ENCODE assay signal across 33 mouse cellular contexts in the genomic region with DNA sequence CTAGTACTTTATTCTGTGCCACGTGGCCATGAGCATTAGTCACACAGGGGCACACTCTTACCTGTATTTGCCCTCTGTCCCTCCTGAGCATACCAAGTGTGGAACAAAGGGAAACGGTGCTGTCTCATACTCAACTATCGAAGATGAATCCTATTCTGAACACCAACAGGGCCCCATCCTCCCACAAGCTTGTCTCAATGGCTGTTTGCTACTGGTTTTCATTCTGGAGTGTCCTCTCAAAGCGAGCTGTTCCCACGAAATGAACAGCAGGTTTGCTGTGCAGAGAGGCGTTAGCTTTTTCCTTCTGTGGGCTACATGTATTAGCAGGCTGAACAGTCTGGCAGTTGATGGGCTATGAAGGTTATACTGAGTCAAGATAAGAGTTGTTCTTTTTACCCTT. TPM values are rescaled to one million over a fixed set of nuclear protein-coding genes. Genes with fewer than 3 reads are reported as not detected.
DNase-seq lines count a peak whose midpoint lies in the region; ATAC-seq lines count a peak whose summit lies in the region.
"Had no signal": no experiment of that assay in that cellular context is flagged by ENCODE, and none has a peak within 500 bp of the region (broad histone marks: within the 10 kb centered on the region; RNA-seq: fewer than 3 reads in every experiment).

No protein-coding gene starts in this region.

- no peak for DNase-seq in embryonic facial prominence, embryonic 10.5 days (ENCODE audit: low spot score)
- DNase-seq in kidney, adult 8-10 months, result no peak
- peak; percentile 47 to 48 for DNase-seq in layer of hippocampus, adult 8-10 months (ENCODE audit: low spot score in 2 of 2)
- DNase-seq in cerebellum, adult 18-20 months, result no peak
- DNase-seq: adrenal gland, adult 8-10 months; cerebellum, adult 11 months; cerebellum, adult 9-11 months; gastrocnemius, adult 2 months; gastrocnemius, postnatal 36 days; heart, adult 2 months; heart, postnatal 10 days; kidney, adult 2 months; kidney, postnatal 10 days; left cerebral cortex, postnatal 4 days; liver; lung, embryonic 14.5 days; lung, postnatal 14 days; midbrain, embryonic 14.5 days; right cerebral cortex, adult 18-20 months; spleen, adult 18-20 months had no signal

- ATAC-seq in embryonic facial prominence, embryonic 15.5 days (ENCODE audit: insufficient number of reproducible peaks, low FRiP score, low TSS enrichment, low read depth), result no peak
- no peak for ATAC-seq in kidney, embryonic 15.5 days (replicated peaks; ENCODE audit: low FRiP score)
- 0 out of 2 replicates have a peak, but pooled peaks have one; percentile 17 for ATAC-seq in limb, embryonic 12.5 days (ENCODE audit: insufficient number of reproducible peaks, insufficient read depth, low FRiP score, low TSS enrichment, low read depth)
- no peak for ATAC-seq in activated CD4-positive, CD25-positive, alpha-beta regulatory T cell, adult 4 months
- ATAC-seq: forebrain, embryonic 14.5 days; inflammation-experienced regulatory T-cells, adult 6 months had no signal

- H3K27ac ChIP-seq in embryonic facial prominence, embryonic 15.5 days (replicated peaks), result 0 out of 2 replicates have a peak overlapping the region, but pooled peaks have one; percentile 28
- H3K27ac ChIP-seq in embryonic facial prominence, embryonic 10.5 days (replicated peaks), result no peak overlapping the region
- peak overlapping the region; percentile 27; the same call in 1 of the 2 replicates for H3K27ac ChIP-seq in kidney, embryonic 15.5 days
- no peak overlapping the region for H3K27ac ChIP-seq in limb, embryonic 12.5 days
- H3K27ac ChIP-seq: gastrocnemius, adult 2 months; heart, adult 2 months; heart, embryonic 13.5 days; hindbrain, embryonic 15.5 days; liver, embryonic 14.5 days; neural tube, embryonic 15.5 days had no signal

- H3K9ac ChIP-seq in embryonic facial prominence, embryonic 15.5 days, result no peak overlapping the region
- H3K9ac ChIP-seq in kidney, embryonic 15.5 days, result no peak overlapping the region
- H3K9ac ChIP-seq in limb, embryonic 12.5 days (replicated peaks), result no peak overlapping the region
- H3K9ac ChIP-seq: heart, embryonic 13.5 days; hindbrain, embryonic 15.5 days; liver, embryonic 14.5 days; lung, embryonic 14.5 days; neural tube, embryonic 15.5 days had no signal

- H3K4me3 ChIP-seq in embryonic facial prominence, embryonic 15.5 days (replicated peaks), result no peak overlapping the region
- no peak overlapping the region for H3K4me3 ChIP-seq in embryonic facial prominence, embryonic 10.5 days
- H3K4me3 ChIP-seq in kidney, embryonic 15.5 days (replicated peaks), result no peak overlapping the region
- no peak overlapping the region for H3K4me3 ChIP-seq in limb, embryonic 12.5 days (replicated peaks)
- H3K4me3 ChIP-seq: gastrocnemius, adult 2 months; heart, adult 2 months; heart, embryonic 13.5 days; hindbrain, embryonic 15.5 days; neural tube, embryonic 15.5 days had no signal

- H3K4me1 ChIP-seq in embryonic facial prominence, embryonic 15.5 days, result no peaks in the 10 kb centered on the region
- H3K4me1 ChIP-seq in embryonic facial prominence, embryonic 10.5 days, result no peaks in the 10 kb centered on the region
- no peaks in the 10 kb centered on the region for H3K4me1 ChIP-seq in kidney, embryonic 15.5 days
- no peaks in the 10 kb centered on the region for H3K4me1 ChIP-seq in limb, embryonic 12.5 days (replicated peaks)
- H3K4me1 ChIP-seq: heart, embryonic 13.5 days; hindbrain, embryonic 15.5 days; neural tube, embryonic 15.5 days had no signal

- WGBS in embryonic facial prominence, embryonic 15.5 days, result 76% methylated on average over 6 of the region's 6 CpGs
- WGBS in embryonic facial prominence, embryonic 10.5 days, result 84% methylated on average over 6 of the region's 6 CpGs
- 79% methylated on average over 6 of the region's 6 CpGs for WGBS in kidney, embryonic 15.5 days
- 85% methylated on average over 6 of the region's 6 CpGs for WGBS in limb, embryonic 12.5 days

- H3K9me3 ChIP-seq in embryonic facial prominence, embryonic 15.5 days (replicated peaks), result no peaks in the 10 kb centered on the region
- no peaks in the 10 kb centered on the region for H3K9me3 ChIP-seq in embryonic facial prominence, embryonic 10.5 days
- no peaks in the 10 kb centered on the region for H3K9me3 ChIP-seq in kidney, embryonic 15.5 days (replicated peaks)
- no peaks in the 10 kb centered on the region for H3K9me3 ChIP-seq in limb, embryonic 12.5 days
- H3K9me3 ChIP-seq: heart, embryonic 13.5 days; hindbrain, embryonic 15.5 days; neural tube, embryonic 15.5 days had no signal

- no peaks in the 10 kb centered on the region for H3K27me3 ChIP-seq in embryonic facial prominence, embryonic 15.5 days
- H3K27me3 ChIP-seq in embryonic facial prominence, embryonic 10.5 days (replicated peaks; ENCODE audit: low read depth, poor library complexity, severe bottlenecking), result no peaks in the 10 kb centered on the region
- H3K27me3 ChIP-seq in kidney, embryonic 15.5 days, result no peaks in the 10 kb centered on the region
- no peaks in the 10 kb centered on the region for H3K27me3 ChIP-seq in limb, embryonic 12.5 days
- H3K27me3 ChIP-seq: CH12.LX; heart, embryonic 13.5 days; hindbrain, embryonic 15.5 days; neural tube, embryonic 15.5 days had no signal

- H3K36me3 ChIP-seq in embryonic facial prominence, embryonic 15.5 days, result peaks cover 43% of the 10 kb centered on the region
- H3K36me3 ChIP-seq in embryonic facial prominence, embryonic 10.5 days (replicated peaks), result peaks cover 88% of the 10 kb centered on the region
- H3K36me3 ChIP-seq in kidney, embryonic 15.5 days, result peaks cover 84% of the 10 kb centered on the region
- H3K36me3 ChIP-seq in limb, embryonic 12.5 days, result peaks cover 80% of the 10 kb centered on the region

- H3K4me2 ChIP-seq in embryonic facial prominence, embryonic 15.5 days (replicated peaks), result no peak overlapping the region
- H3K4me2 ChIP-seq in kidney, embryonic 15.5 days, result no peak overlapping the region
- no peak overlapping the region for H3K4me2 ChIP-seq in limb, embryonic 12.5 days
- H3K4me2 ChIP-seq: heart, embryonic 13.5 days; hindbrain, embryonic 15.5 days; lung, embryonic 14.5 days; neural tube, embryonic 15.5 days had no signal

RNA-seq across cellular contexts. Expression of a gene that starts 27.7 kb away (rescaled TPM):
- 108 and 111 TPM in 2 replicates for polyA plus RNA-seq in embryonic facial prominence, embryonic 15.5 days (2015; fragmentation: Nextera tagmentation; extraction: Ambion mirVana)
- 115 and 119 TPM in 2 replicates for polyA plus RNA-seq in embryonic facial prominence, embryonic 10.5 days (2016; fragmentation: Nextera tagmentation; extraction: Ambion mirVana)
- polyA plus RNA-seq in kidney, embryonic 15.5 days (2015; fragmentation: Nextera tagmentation; extraction: Ambion mirVana), result 111 and 124 TPM in 2 replicates
- total RNA-seq in layer of hippocampus, adult 8-10 months (2022), result 100 to 1,000 TPM; 245 to 256 (median 250) TPM
- 150 and 153 TPM in 2 replicates for polyA plus RNA-seq in limb, embryonic 12.5 days (2016; fragmentation: Nextera tagmentation; extraction: Ambion mirVana)
- 10 to 100 TPM; 72.4 to 79.4 TPM for polyA plus RNA-seq in activated CD4-positive, CD25-positive, alpha-beta regulatory T cell, adult 4 months (2017; shearing (Covaris generic))

RNA-seq across cellular contexts. Expression of a gene that starts 27.7 kb away (rescaled TPM):
- polyA plus RNA-seq in embryonic facial prominence, embryonic 15.5 days (2015; fragmentation: Nextera tagmentation; extraction: Ambion mirVana), result 1.9 and 2.5 TPM in 2 replicates
- 1.3 and 1.8 TPM in 2 replicates for polyA plus RNA-seq in embryonic facial prominence, embryonic 10.5 days (2016; fragmentation: Nextera tagmentation; extraction: Ambion mirVana)
- 2.0 and 2.5 TPM in 2 replicates for polyA plus RNA-seq in kidney, embryonic 15.5 days (2015; fragmentation: Nextera tagmentation; extraction: Ambion mirVana)
- 1 to 10 TPM; 1.1 to 1.3 (median 1.1) TPM for total RNA-seq in layer of hippocampus, adult 8-10 months (2022)
- 2.1 and 2.8 TPM in 2 replicates for polyA plus RNA-seq in limb, embryonic 12.5 days (2016; fragmentation: Nextera tagmentation; extraction: Ambion mirVana)
- under 1 TPM; 0.37 to 0.57 TPM for polyA plus RNA-seq in activated CD4-positive, CD25-positive, alpha-beta regulatory T cell, adult 4 months (2017; shearing (Covaris generic))
- total RNA-seq: gastrocnemius, postnatal 36 days had no signal
- polyA plus RNA-seq: C2C12; heart, adult 2 months; large intestine, adult 2 months had no signal

Comparison
In these comparisons a context has a peak if more than half of its experiments do, and no peak if none do; other contexts are left out.
1. H3K27ac ChIP-seq: peak in embryonic facial prominence, embryonic 15.5 days (single experiment) and kidney, embryonic 15.5 days (single experiment); none in embryonic facial prominence, embryonic 10.5 days (single experiment) and limb, embryonic 12.5 days (single experiment).
2. DNase-seq: peak in layer of hippocampus, adult 8-10 months (2 of 2); none in embryonic facial prominence, embryonic 10.5 days (single experiment), kidney, adult 8-10 months (0 of 2) and cerebellum, adult 18-20 months (0 of 2).